Mouse (Mus musculus) forelimb bud, embryonic 11.5 days (tissue): Measurements from ENCODE around the gene Arhgap17.

Experiments
- DNase-seq: peaks from one replicate; pipeline ENCODE4 v3.0.0-alpha.2; 2012; ENCODE audit warnings: low read depth, low spot score

Arhgap17 gene

GRCm38 (mm10) chr7:123344079-123344780 lies 25.5 kb downstream of the Arhgap17 start:
- DNase-seq: no peak

GRCm38 (mm10) chr7:123341896-123342295 lies 27.8 kb downstream of the Arhgap17 start:
- no peak for DNase-seq

GRCm38 (mm10) chr7:123338351-123338750 lies 31.4 kb downstream of the Arhgap17 start:
- DNase-seq: no peak

GRCm38 (mm10) chr7:123336322-123336721 lies 33.4 kb downstream of the Arhgap17 start:
- no peak for DNase-seq

GRCm38 (mm10) chr7:123330506-123330905 lies 39.2 kb downstream of the Arhgap17 start:
- DNase-seq: no peak

GRCm38 (mm10) chr7:123327909-123328308 lies 41.8 kb downstream of the Arhgap17 start:
- DNase-seq: no peak

GRCm38 (mm10) chr7:123326901-123327300 lies 42.8 kb downstream of the Arhgap17 start:
- no peak for DNase-seq

- no peak for DNase-seq
Measured at GRCm38 (mm10) chr7:123326062-123326461, 43.7 kb downstream of the Arhgap17 start.

GRCm38 (mm10) chr7:123324105-123324504 lies 45.6 kb downstream of the Arhgap17 start:
- DNase-seq: no peak

- DNase-seq: no peak
Measured at GRCm38 (mm10) chr7:123323388-123323787, 46.3 kb downstream of the Arhgap17 start.

- no peak for DNase-seq
Measured at GRCm38 (mm10) chr7:123322452-123323121, 47.1 kb downstream of the Arhgap17 start.

- DNase-seq: no peak
Measured at GRCm38 (mm10) chr7:123312738-123313137, 57.0 kb downstream of the Arhgap17 start.

GRCm38 (mm10) chr7:123311836-123312235 lies 57.9 kb downstream of the Arhgap17 start:
- no peak for DNase-seq

- no peak for DNase-seq
Measured at GRCm38 (mm10) chr7:123307887-123308558, 61.7 kb downstream of the Arhgap17 start.

GRCm38 (mm10) chr7:123307236-123307635 lies 62.5 kb downstream of the Arhgap17 start:
- no peak for DNase-seq

GRCm38 (mm10) chr7:123305397-123305796 lies 64.3 kb downstream of the Arhgap17 start:
- no peak for DNase-seq

- no peak for DNase-seq
Measured at GRCm38 (mm10) chr7:123300258-123300657, 69.5 kb downstream of the Arhgap17 start.

GRCm38 (mm10) chr7:123298225-123298624 lies 71.5 kb downstream of the Arhgap17 start:
- DNase-seq: no peak

- no peak for DNase-seq
Measured at GRCm38 (mm10) chr7:123296097-123296496, 73.6 kb downstream of the Arhgap17 start.

- no peak for DNase-seq
Measured at GRCm38 (mm10) chr7:123295423-123295822, 74.3 kb downstream of the Arhgap17 start.

- DNase-seq: no peak
Measured at GRCm38 (mm10) chr7:123293898-123294297, 75.8 kb downstream of the Arhgap17 start.

GRCm38 (mm10) chr7:123291942-123292341 lies 77.8 kb downstream of the Arhgap17 start:
- DNase-seq: no peak

GRCm38 (mm10) chr7:123289176-123289575 lies 80.5 kb downstream of the Arhgap17 start:
- DNase-seq: no peak
